Mouse (Mus musculus): ENCODE data around the gene Gm15319. TPM values are rescaled to one million over a fixed set of nuclear protein-coding genes. Genes with fewer than 3 reads are reported as not detected.
"Not testable (repeated sequence)": the region's sequence is repeated elsewhere in the genome, so short reads cannot be mapped to it uniquely, and the experiment has no call there.

The Gm15319 gene
- total RNA-seq, 1 experiment: not detected

GRCm38 (mm10) chr8:20384131-20384530 lies 21.1 kb upstream of the Gm15319 start:
- H3K36me3 ChIP-seq (ENCODE audit: control insufficient read depth, insufficient read depth, low read length, poor library complexity, severe bottlenecking); H3K9me3 ChIP-seq (ENCODE audit: control insufficient read depth, insufficient read depth, low read depth, low read length); H3K9ac ChIP-seq (ENCODE audit: insufficient read depth, low read depth, low read length, poor library complexity, severe bottlenecking); H3K4me1 ChIP-seq (ENCODE audit: control insufficient read depth in 2 of 2, insufficient read depth in 2 of 2, low read length in 2 of 2, poor library complexity in 1 of 2); H3K4me3 ChIP-seq (ENCODE audit: insufficient read depth in 1 of 2, low read depth in 1 of 2, low read length in 2 of 2, poor library complexity in 1 of 2, severe bottlenecking in 1 of 2); DNase-seq (ENCODE audit: low read depth, low spot score); in situ Hi-C loops (cut with MboI; ENCODE audit: low sequenced_read_pairs in 2 of 2, unreplicated experiment in 2 of 2); H3K27ac ChIP-seq (ENCODE audit: insufficient read depth, low read depth, low read length, poor library complexity, severe bottlenecking): not testable (repeated sequence)
- TF ChIP-seq MAFK (IDR thresholded peaks at IDR 0.05; ENCODE audit: insufficient read depth, low read depth, low read length): 0 out of 2 replicates have a peak, but pooled peaks have one; percentile 35

GRCm38 (mm10) chr8:20382146-20382545 lies 19.1 kb upstream of the Gm15319 start:
- DNase-seq (ENCODE audit: low read depth, low spot score); H3K27ac ChIP-seq (ENCODE audit: insufficient read depth, low read depth, low read length, poor library complexity, severe bottlenecking); H3K9ac ChIP-seq (ENCODE audit: insufficient read depth, low read depth, low read length, poor library complexity, severe bottlenecking); H3K4me1 ChIP-seq (ENCODE audit: control insufficient read depth in 2 of 2, insufficient read depth in 2 of 2, low read length in 2 of 2, poor library complexity in 1 of 2); H3K4me3 ChIP-seq (ENCODE audit: insufficient read depth in 1 of 2, low read depth in 1 of 2, low read length in 2 of 2, poor library complexity in 1 of 2, severe bottlenecking in 1 of 2); H3K36me3 ChIP-seq (ENCODE audit: control insufficient read depth, insufficient read depth, low read length, poor library complexity, severe bottlenecking); H3K9me3 ChIP-seq (ENCODE audit: control insufficient read depth, insufficient read depth, low read depth, low read length); in situ Hi-C loops (cut with MboI; ENCODE audit: low sequenced_read_pairs in 2 of 2, unreplicated experiment in 2 of 2): not testable (repeated sequence)

- H3K9ac ChIP-seq (ENCODE audit: insufficient read depth, low read depth, low read length, poor library complexity, severe bottlenecking); H3K36me3 ChIP-seq (ENCODE audit: control insufficient read depth, insufficient read depth, low read length, poor library complexity, severe bottlenecking); DNase-seq (ENCODE audit: low read depth, low spot score); in situ Hi-C loops (cut with MboI; ENCODE audit: low sequenced_read_pairs in 2 of 2, unreplicated experiment in 2 of 2); H3K27ac ChIP-seq (ENCODE audit: insufficient read depth, low read depth, low read length, poor library complexity, severe bottlenecking); H3K4me3 ChIP-seq (ENCODE audit: insufficient read depth in 1 of 2, low read depth in 1 of 2, low read length in 2 of 2, poor library complexity in 1 of 2, severe bottlenecking in 1 of 2); H3K4me1 ChIP-seq (ENCODE audit: control insufficient read depth in 2 of 2, insufficient read depth in 2 of 2, low read length in 2 of 2, poor library complexity in 1 of 2); H3K9me3 ChIP-seq (ENCODE audit: control insufficient read depth, insufficient read depth, low read depth, low read length): not testable (repeated sequence)
Observed at GRCm38 (mm10) chr8:20381637-20382036, 18.6 kb upstream of the Gm15319 start.

- not testable (repeated sequence) for H3K9ac ChIP-seq (ENCODE audit: insufficient read depth, low read depth, low read length, poor library complexity, severe bottlenecking)
Observed at GRCm38 (mm10) chr8:20381239-20381620, 18.2 kb upstream of the Gm15319 start.

GRCm38 (mm10) chr8:20380590-20381238 lies 17.7 kb upstream of the Gm15319 start:
- in situ Hi-C loops (cut with MboI; ENCODE audit: low sequenced_read_pairs in 2 of 2, unreplicated experiment in 2 of 2); H3K9me3 ChIP-seq (ENCODE audit: control insufficient read depth, insufficient read depth, low read depth, low read length); H3K27ac ChIP-seq (ENCODE audit: insufficient read depth, low read depth, low read length, poor library complexity, severe bottlenecking); H3K9ac ChIP-seq (ENCODE audit: insufficient read depth, low read depth, low read length, poor library complexity, severe bottlenecking); H3K4me1 ChIP-seq (ENCODE audit: control insufficient read depth in 2 of 2, insufficient read depth in 2 of 2, low read length in 2 of 2, poor library complexity in 1 of 2); H3K36me3 ChIP-seq (ENCODE audit: control insufficient read depth, insufficient read depth, low read length, poor library complexity, severe bottlenecking); H3K4me3 ChIP-seq (ENCODE audit: insufficient read depth in 1 of 2, low read depth in 1 of 2, low read length in 2 of 2, poor library complexity in 1 of 2, severe bottlenecking in 1 of 2); DNase-seq (ENCODE audit: low read depth, low spot score): not testable (repeated sequence)

More at GRCm38 (mm10) chr8:20381239-20381620, 18.2 kb upstream of the Gm15319 start:
- H3K36me3 ChIP-seq (ENCODE audit: control insufficient read depth, insufficient read depth, low read length, poor library complexity, severe bottlenecking); H3K9me3 ChIP-seq (ENCODE audit: control insufficient read depth, insufficient read depth, low read depth, low read length); DNase-seq (ENCODE audit: low read depth, low spot score); H3K4me3 ChIP-seq (ENCODE audit: insufficient read depth in 1 of 2, low read depth in 1 of 2, low read length in 2 of 2, poor library complexity in 1 of 2, severe bottlenecking in 1 of 2); in situ Hi-C loops (cut with MboI; ENCODE audit: low sequenced_read_pairs in 2 of 2, unreplicated experiment in 2 of 2); H3K4me1 ChIP-seq (ENCODE audit: control insufficient read depth in 2 of 2, insufficient read depth in 2 of 2, low read length in 2 of 2, poor library complexity in 1 of 2); H3K27ac ChIP-seq (ENCODE audit: insufficient read depth, low read depth, low read length, poor library complexity, severe bottlenecking): not testable (repeated sequence)

- in situ Hi-C loops (cut with MboI; ENCODE audit: low sequenced_read_pairs in 2 of 2, unreplicated experiment in 2 of 2); DNase-seq (ENCODE audit: low read depth, low spot score); H3K9me3 ChIP-seq (ENCODE audit: control insufficient read depth, insufficient read depth, low read depth, low read length); H3K36me3 ChIP-seq (ENCODE audit: control insufficient read depth, insufficient read depth, low read length, poor library complexity, severe bottlenecking); H3K4me3 ChIP-seq (ENCODE audit: insufficient read depth in 1 of 2, low read depth in 1 of 2, low read length in 2 of 2, poor library complexity in 1 of 2, severe bottlenecking in 1 of 2); H3K9ac ChIP-seq (ENCODE audit: insufficient read depth, low read depth, low read length, poor library complexity, severe bottlenecking); H3K27ac ChIP-seq (ENCODE audit: insufficient read depth, low read depth, low read length, poor library complexity, severe bottlenecking); H3K4me1 ChIP-seq (ENCODE audit: control insufficient read depth in 2 of 2, insufficient read depth in 2 of 2, low read length in 2 of 2, poor library complexity in 1 of 2): not testable (repeated sequence)
Observed at GRCm38 (mm10) chr8:20379650-20380436, 16.8 kb upstream of the Gm15319 start.

GRCm38 (mm10) chr8:20378786-20379649 lies 16.0 kb upstream of the Gm15319 start:
- H3K9me3 ChIP-seq (ENCODE audit: control insufficient read depth, insufficient read depth, low read depth, low read length); H3K27ac ChIP-seq (ENCODE audit: insufficient read depth, low read depth, low read length, poor library complexity, severe bottlenecking); DNase-seq (ENCODE audit: low read depth, low spot score); H3K36me3 ChIP-seq (ENCODE audit: control insufficient read depth, insufficient read depth, low read length, poor library complexity, severe bottlenecking); H3K4me3 ChIP-seq (ENCODE audit: insufficient read depth in 1 of 2, low read depth in 1 of 2, low read length in 2 of 2, poor library complexity in 1 of 2, severe bottlenecking in 1 of 2); H3K9ac ChIP-seq (ENCODE audit: insufficient read depth, low read depth, low read length, poor library complexity, severe bottlenecking); H3K4me1 ChIP-seq (ENCODE audit: control insufficient read depth in 2 of 2, insufficient read depth in 2 of 2, low read length in 2 of 2, poor library complexity in 1 of 2); in situ Hi-C loops (cut with MboI; ENCODE audit: low sequenced_read_pairs in 2 of 2, unreplicated experiment in 2 of 2): not testable (repeated sequence)
